Mouse (Mus musculus): ENCODE measurements around the gene Efr3b. TPM values are rescaled to one million over a fixed set of nuclear protein-coding genes. Genes with fewer than 3 reads are reported as not detected.

Efr3b gene
- polyA plus RNA-seq (2015; fragmentation: Nextera tagmentation; extraction: Ambion mirVana): 3.4 and 3.9 TPM in 2 replicates

DNA sequence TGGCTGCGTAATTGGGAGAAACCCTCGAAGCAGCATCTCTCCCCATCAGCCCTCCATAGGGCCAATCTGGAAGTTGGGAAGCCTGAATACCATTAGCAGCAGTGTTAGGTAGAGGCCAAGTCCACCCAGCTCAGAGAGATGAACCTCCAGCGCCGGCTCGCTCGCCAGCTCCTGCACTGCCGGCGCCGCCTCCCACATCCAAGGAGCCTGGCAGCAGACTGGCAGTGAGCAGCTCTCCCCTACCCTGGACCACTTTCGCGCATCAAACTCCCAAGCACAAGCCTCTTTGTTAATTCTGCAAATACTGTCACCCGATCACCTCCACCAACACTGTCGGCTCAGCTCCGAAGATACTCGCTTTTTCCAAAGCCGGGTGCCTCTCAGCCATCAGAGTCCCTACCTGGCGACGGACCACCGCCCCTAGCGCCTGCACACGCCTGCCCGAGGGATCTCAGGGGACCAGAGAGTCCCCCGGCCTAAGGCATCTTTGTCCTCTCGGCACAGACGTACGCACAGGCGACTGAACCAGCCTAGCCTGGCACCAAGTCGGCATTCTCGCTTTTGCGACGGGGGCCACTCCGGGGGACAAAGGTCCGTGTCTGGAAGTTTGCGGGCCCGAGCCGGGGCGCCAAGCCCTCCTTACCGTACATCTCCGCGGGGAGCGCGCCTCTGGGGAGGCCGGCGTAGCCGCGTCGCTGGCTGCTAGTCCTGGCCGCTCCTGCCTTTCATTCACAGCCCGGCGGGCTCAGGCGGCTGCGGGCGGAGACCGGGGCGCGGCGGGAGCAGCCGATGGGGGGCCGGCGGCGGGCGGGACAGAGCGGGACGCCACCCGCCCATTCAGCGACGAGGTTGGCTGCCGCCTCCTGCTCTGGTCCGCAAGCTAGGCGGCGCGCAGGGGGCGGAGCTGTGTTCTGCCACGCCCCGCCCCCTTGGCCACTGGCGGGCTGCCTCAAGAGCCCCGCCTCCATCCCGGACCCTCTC, at the start of gene Efr3b:
Gene Efr3b (minus strand): TSS at position 855 of the 981 bp plus-strand sequence.
- Histone ChIP-seq H3K36me3 (ENCODE audit: insufficient read depth, low read length) (no peaks in the 10 kb centered on the region), H3K27ac (ENCODE audit: low read length) (no peak within 1 kb of the TSS), H3K4me1 (ENCODE audit: insufficient read depth, low read length) (0 out of 2 replicates have a peak, but pooled peaks cover 9% of the 10 kb centered on the region), H3K4me3 (ENCODE audit: low read length) (peak within 1 kb of the TSS; percentile 68), H3K9ac (replicated peaks; ENCODE audit: low read length) (peak within 1 kb of the TSS; percentile 69), H3K9me3 (ENCODE audit: low read length) (no peaks in the 10 kb centered on the region), H3K27me3 (ENCODE audit: insufficient read depth, low read length) (peaks cover 11% of the 10 kb centered on the region; the same call in 1 of the 2 replicates), H3K4me2 (replicated peaks; ENCODE audit: low read depth, low read length) (peak within 1 kb of the TSS; percentile 98)
- 1% methylated on average over 76 of the region's 78 CpGs for WGBS
- ATAC-seq (ENCODE audit: low FRiP score, low TSS enrichment): peak; percentile 96

DNA sequence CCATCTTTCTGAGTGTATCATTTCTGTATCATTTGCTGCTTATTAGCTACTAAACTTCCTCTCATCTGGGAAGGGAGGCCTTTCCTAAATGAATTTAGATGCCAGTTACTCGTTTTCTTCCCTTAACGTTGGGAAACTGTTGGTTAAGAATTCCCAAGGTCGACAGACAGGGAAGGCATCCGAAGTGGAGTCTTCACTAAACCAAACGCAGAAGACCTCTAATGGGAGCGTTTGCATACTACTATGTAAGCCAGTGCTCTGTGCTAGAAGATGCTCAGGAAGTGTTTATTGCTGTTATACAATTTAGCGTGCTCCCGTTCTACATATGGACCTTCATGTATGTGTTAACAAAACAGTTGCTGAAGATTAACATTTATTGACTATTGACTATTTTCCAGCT, 44.7 kb upstream of the Efr3b start:
- H3K9me3 ChIP-seq (ENCODE audit: low read length): no peaks in the 10 kb centered on the region
- peaks cover 12% of the 10 kb centered on the region for H3K4me1 ChIP-seq (ENCODE audit: insufficient read depth, low read length)
- no peak overlapping the region; the same call in 1 of the 2 replicates for H3K9ac ChIP-seq (replicated peaks; ENCODE audit: low read length)
- no peaks in the 10 kb centered on the region for H3K27me3 ChIP-seq (ENCODE audit: insufficient read depth, low read length)
- peaks cover 1% of the 10 kb centered on the region; the same call in 1 of the 2 replicates for H3K36me3 ChIP-seq (ENCODE audit: insufficient read depth, low read length)
- WGBS: 58% methylated on average over 8 of the region's 8 CpGs
- no peak overlapping the region for H3K27ac ChIP-seq (ENCODE audit: low read length)
- ATAC-seq (ENCODE audit: low FRiP score, low TSS enrichment): no peak
- peak overlapping the region; percentile 56; the same call in 1 of the 2 replicates for H3K4me3 ChIP-seq (ENCODE audit: low read length)
- H3K4me2 ChIP-seq (replicated peaks; ENCODE audit: low read depth, low read length): peak overlapping the region; percentile 63

DNA sequence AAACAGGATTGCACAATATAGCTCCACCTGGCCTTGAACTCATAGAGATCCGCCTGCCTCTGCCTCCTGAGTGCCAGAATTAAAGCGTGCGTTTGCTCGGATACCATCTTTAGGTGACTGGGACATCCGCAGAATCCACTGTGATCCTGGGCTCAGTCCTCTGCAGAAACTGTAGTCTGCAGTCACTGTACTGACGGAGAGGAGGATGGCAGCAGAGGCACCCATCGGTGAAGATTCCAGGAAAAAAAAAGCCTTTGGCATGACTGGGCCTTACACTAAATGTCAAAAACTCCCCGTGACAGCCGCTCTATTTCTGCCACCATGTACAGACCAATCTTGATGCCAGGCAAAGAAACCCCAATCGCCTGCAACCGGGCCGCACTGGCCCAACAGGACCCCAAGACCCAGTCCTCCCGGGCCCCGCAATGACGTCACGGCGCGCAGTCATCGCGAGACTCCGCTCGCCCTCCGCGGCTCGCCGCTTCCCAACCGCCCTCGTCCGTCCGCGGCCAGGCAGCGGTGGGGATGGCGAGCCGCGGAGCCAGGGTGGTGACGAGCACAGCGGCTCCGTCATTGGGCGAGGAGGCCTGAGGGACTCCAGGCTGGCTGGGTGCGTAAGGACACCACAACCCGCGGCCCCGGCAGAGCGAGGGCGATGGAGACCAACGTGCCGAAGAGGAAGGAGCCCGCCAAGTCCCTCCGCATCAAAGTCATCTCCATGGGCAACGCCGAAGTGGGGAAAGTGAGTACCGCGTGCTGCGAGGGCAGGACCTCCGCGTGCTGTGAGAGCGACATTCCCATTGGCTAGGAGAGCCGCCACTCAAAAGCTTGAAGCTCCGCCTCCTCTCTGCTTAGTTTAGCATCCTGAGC, 43.7 kb upstream of the Efr3b start, which contains the start of gene Dnajc27:
Gene Dnajc27 (plus strand): TSS at position 452 of the 870 bp plus-strand sequence.
- Histone ChIP-seq H3K4me2 (replicated peaks; ENCODE audit: low read depth, low read length) (peak within 1 kb of the TSS; percentile 63), H3K36me3 (ENCODE audit: insufficient read depth, low read length) (no peaks in the 10 kb centered on the region), H3K27me3 (ENCODE audit: insufficient read depth, low read length) (no peaks in the 10 kb centered on the region), H3K9me3 (ENCODE audit: low read length) (no peaks in the 10 kb centered on the region), H3K4me3 (ENCODE audit: low read length) (peak within 1 kb of the TSS; percentile 56), H3K4me1 (ENCODE audit: insufficient read depth, low read length) (peaks cover 12% of the 10 kb centered on the region), H3K27ac (ENCODE audit: low read length) (peak within 1 kb of the TSS; percentile 90), H3K9ac (replicated peaks; ENCODE audit: low read length) (peak within 1 kb of the TSS; percentile 72)
- 5% methylated on average over 59 of the region's 59 CpGs for WGBS
- ATAC-seq (ENCODE audit: low FRiP score, low TSS enrichment): peak; percentile 97

GRCm38 (mm10) chr12:4080311-4080710, 41.6 kb upstream of the Efr3b start:
- Histone ChIP-seq H3K4me2 (replicated peaks; ENCODE audit: low read depth, low read length) (no peak overlapping the region), H3K4me3 (ENCODE audit: low read length) (no peak overlapping the region), H3K4me1 (ENCODE audit: insufficient read depth, low read length) (peaks cover 12% of the 10 kb centered on the region), H3K36me3 (ENCODE audit: insufficient read depth, low read length) (no peaks in the 10 kb centered on the region), H3K9me3 (ENCODE audit: low read length) (no peaks in the 10 kb centered on the region), H3K27ac (ENCODE audit: low read length) (no peak overlapping the region), H3K9ac (replicated peaks; ENCODE audit: low read length) (no peak overlapping the region), H3K27me3 (ENCODE audit: insufficient read depth, low read length) (no peaks in the 10 kb centered on the region)
- no peak for ATAC-seq (ENCODE audit: low FRiP score, low TSS enrichment)
- WGBS: 0% methylated on average over 2 of the region's 2 CpGs

GRCm38 (mm10) chr12:4078069-4078468, 39.4 kb upstream of the Efr3b start:
- Histone ChIP-seq H3K9ac (replicated peaks; ENCODE audit: low read length) (no peak overlapping the region), H3K9me3 (ENCODE audit: low read length) (no peaks in the 10 kb centered on the region), H3K27me3 (ENCODE audit: insufficient read depth, low read length) (no peaks in the 10 kb centered on the region), H3K4me1 (ENCODE audit: insufficient read depth, low read length) (peaks cover 7% of the 10 kb centered on the region), H3K36me3 (ENCODE audit: insufficient read depth, low read length) (no peaks in the 10 kb centered on the region), H3K4me2 (replicated peaks; ENCODE audit: low read depth, low read length) (no peak overlapping the region), H3K27ac (ENCODE audit: low read length) (no peak overlapping the region), H3K4me3 (ENCODE audit: low read length) (no peak overlapping the region)
- WGBS: 45% methylated on average over 1 of the region's 1 CpGs
- ATAC-seq (ENCODE audit: low FRiP score, low TSS enrichment): no peak

GRCm38 (mm10) chr12:4076383-4076782, 37.7 kb upstream of the Efr3b start:
- Histone ChIP-seq H3K27me3 (ENCODE audit: insufficient read depth, low read length) (no peaks in the 10 kb centered on the region), H3K9ac (replicated peaks; ENCODE audit: low read length) (no peak overlapping the region)
- ATAC-seq (ENCODE audit: low FRiP score, low TSS enrichment): no peak

DNA sequence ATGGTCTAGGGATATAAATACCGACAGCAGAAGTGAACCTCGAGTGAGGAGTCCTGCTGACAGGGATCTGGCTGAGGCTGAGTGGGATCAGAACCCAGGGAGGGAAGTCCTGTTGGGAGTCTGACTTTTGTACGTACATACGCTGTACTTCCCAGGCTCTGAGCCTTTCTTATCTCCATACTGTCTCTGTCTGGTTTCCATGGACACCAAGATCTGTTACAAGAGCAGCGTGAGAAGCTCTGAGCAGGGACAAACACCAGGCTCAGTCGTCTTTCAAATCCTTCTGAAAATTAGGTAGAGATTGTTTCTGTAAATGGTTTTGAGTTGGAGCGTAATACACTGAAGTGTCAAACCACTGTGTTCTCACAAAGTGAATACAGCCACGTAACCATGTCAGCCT, 36.7 kb upstream of the Efr3b start:
- no peak overlapping the region for H3K9ac ChIP-seq (replicated peaks; ENCODE audit: low read length)
- ATAC-seq (ENCODE audit: low FRiP score, low TSS enrichment): no peak
- H3K4me2 ChIP-seq (replicated peaks; ENCODE audit: low read depth, low read length): no peak overlapping the region
- H3K27me3 ChIP-seq (ENCODE audit: insufficient read depth, low read length): no peaks in the 10 kb centered on the region
- no peaks in the 10 kb centered on the region for H3K9me3 ChIP-seq (ENCODE audit: low read length)
- H3K36me3 ChIP-seq (ENCODE audit: insufficient read depth, low read length): no peaks in the 10 kb centered on the region
- 72% methylated on average over 8 of the region's 8 CpGs for WGBS
- no peaks in the 10 kb centered on the region for H3K4me1 ChIP-seq (ENCODE audit: insufficient read depth, low read length)
- no peak overlapping the region for H3K4me3 ChIP-seq (ENCODE audit: low read length)
- H3K27ac ChIP-seq (ENCODE audit: low read length): no peak overlapping the region

More at GRCm38 (mm10) chr12:4076383-4076782, 37.7 kb upstream of the Efr3b start:
- H3K4me3 ChIP-seq (ENCODE audit: low read length): no peak overlapping the region
- H3K4me1 ChIP-seq (ENCODE audit: insufficient read depth, low read length): no peaks in the 10 kb centered on the region
- no peak overlapping the region for H3K4me2 ChIP-seq (replicated peaks; ENCODE audit: low read depth, low read length)
- H3K36me3 ChIP-seq (ENCODE audit: insufficient read depth, low read length): no peaks in the 10 kb centered on the region
- no peak overlapping the region for H3K27ac ChIP-seq (ENCODE audit: low read length)
- no peaks in the 10 kb centered on the region for H3K9me3 ChIP-seq (ENCODE audit: low read length)

- H3K36me3 ChIP-seq (ENCODE audit: insufficient read depth, low read length): no peaks in the 10 kb centered on the region
- no peak overlapping the region for H3K27ac ChIP-seq (ENCODE audit: low read length)
- H3K27me3 ChIP-seq (ENCODE audit: insufficient read depth, low read length): no peaks in the 10 kb centered on the region
- no peaks in the 10 kb centered on the region for H3K9me3 ChIP-seq (ENCODE audit: low read length)
- no peak for ATAC-seq (ENCODE audit: low FRiP score, low TSS enrichment)
- no peak overlapping the region for H3K4me2 ChIP-seq (replicated peaks; ENCODE audit: low read depth, low read length)
- no peaks in the 10 kb centered on the region for H3K4me1 ChIP-seq (ENCODE audit: insufficient read depth, low read length)
- H3K9ac ChIP-seq (replicated peaks; ENCODE audit: low read length): no peak overlapping the region
- 75% methylated on average over 9 of the region's 9 CpGs for WGBS
- H3K4me3 ChIP-seq (ENCODE audit: low read length): no peak overlapping the region
Observed at GRCm38 (mm10) chr12:4071671-4072070, 33.0 kb upstream of the Efr3b start.

DNA sequence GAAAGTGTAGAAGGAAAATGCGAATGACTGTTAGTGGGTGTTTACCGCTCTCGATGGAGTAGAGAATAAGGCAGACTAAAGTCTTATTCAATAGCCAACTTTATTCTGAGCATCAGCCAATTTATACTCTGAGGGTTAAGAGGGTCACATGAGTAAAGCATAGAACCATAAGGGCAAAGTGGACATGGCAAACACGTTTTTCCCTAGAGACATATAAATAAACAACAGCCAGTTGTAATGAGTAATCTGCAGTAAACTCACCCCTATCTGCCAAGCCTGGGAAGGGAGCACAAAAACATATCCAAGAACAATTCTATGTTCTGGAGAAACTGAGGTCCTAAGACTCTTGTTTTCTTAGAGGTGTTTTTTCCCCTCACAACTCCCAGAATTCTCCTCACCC, 29.8 kb upstream of the Efr3b start:
- H3K27me3 ChIP-seq (ENCODE audit: insufficient read depth, low read length): no peaks in the 10 kb centered on the region
- 78% methylated on average over 4 of the region's 4 CpGs for WGBS

More for the DNA sequence above, 29.8 kb upstream of the Efr3b start:
- Histone ChIP-seq H3K36me3 (ENCODE audit: insufficient read depth, low read length) (no peaks in the 10 kb centered on the region), H3K4me2 (replicated peaks; ENCODE audit: low read depth, low read length) (no peak overlapping the region), H3K4me3 (ENCODE audit: low read length) (no peak overlapping the region), H3K9me3 (ENCODE audit: low read length) (no peaks in the 10 kb centered on the region), H3K27ac (ENCODE audit: low read length) (no peak overlapping the region), H3K4me1 (ENCODE audit: insufficient read depth, low read length) (no peaks in the 10 kb centered on the region), H3K9ac (replicated peaks; ENCODE audit: low read length) (no peak overlapping the region)
- no peak for ATAC-seq (ENCODE audit: low FRiP score, low TSS enrichment)

All from kidney, embryonic 16.5 days (tissue).